Mouse (Mus musculus) bone marrow macrophage, adult 2 months (primary cell): ENCODE measurements at regions not wholly inside any gene's neighbourhood (a gene's known extent, or its start where the extent isn't known, plus 50 kb on each side); places are given as distances from the start of the nearest gene placed in this dataset.

ENCODE experiments used
- CTCF ChIP-seq: IDR thresholded peaks from 2 replicates; pipeline ENCODE4 v1.5.1; 2012; ENCODE audit warnings: low read depth, mild to moderate bottlenecking, low read length, moderate library complexity
- POLR2A ChIP-seq: IDR thresholded peaks from 2 replicates; pipeline ENCODE4 v1.6.1; 2012; ENCODE audit warnings: mild to moderate bottlenecking, low read depth, low read length, borderline replicate concordance

- TF ChIP-seq POLR2A (no peak), CTCF (no peak)
These were observed 194.6 kb upstream of the Msx2 start for GRCm38 (mm10) chr13:53667518-53667917.
